Mouse (Mus musculus) right cerebral cortex, postnatal 10 days (tissue): Measurements from ENCODE around the gene Krt25.

Experiments used
- DNase-seq, 2 experiments: peaks; one replicate each; pipeline ENCODE4 v3.0.0; 2021; ENCODE audit warnings: low spot score in 2 of 2

The Krt25 gene

DNA sequence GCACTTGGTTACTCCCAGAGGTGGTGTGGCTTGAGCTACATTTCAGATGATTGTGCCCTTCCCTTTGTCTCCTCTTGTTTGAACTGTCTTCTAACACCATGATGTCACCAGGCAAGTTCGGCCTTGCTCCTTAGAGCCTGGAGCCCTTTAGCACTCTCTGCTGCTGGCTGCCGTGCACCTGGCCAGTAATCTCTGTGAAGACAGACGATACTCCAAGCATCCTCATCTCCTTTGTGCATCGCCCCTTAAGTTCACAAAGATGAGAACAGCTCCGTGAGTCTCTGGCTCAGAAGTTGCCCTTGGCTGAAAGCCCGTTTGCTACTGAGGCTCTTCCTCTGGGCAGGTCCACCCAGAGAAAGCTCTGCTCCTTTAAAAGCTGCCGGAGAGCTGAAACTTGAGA, 46.0 kb downstream of the Krt25 start:
- DNase-seq: no peak

DNA sequence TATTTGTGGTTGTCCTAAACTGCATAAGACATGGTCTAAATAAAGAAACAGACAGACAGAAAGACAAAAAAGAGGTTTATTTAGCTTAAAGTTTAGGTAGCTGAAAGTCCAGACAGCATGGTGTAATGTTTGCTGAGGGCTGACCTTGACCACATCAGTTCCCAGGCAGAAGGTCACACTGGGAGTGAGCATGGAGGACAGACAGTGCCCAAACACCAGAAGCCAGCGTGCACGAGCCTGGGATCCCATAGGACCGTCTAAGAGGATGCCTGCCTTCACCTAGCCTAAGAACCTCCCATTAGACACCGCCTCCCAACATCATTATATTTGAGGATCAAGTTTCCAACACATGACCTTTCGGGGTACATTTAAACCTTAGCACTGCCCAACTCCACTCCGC, 47.1 kb downstream of the Krt25 start:
- no peak for DNase-seq

DNA sequence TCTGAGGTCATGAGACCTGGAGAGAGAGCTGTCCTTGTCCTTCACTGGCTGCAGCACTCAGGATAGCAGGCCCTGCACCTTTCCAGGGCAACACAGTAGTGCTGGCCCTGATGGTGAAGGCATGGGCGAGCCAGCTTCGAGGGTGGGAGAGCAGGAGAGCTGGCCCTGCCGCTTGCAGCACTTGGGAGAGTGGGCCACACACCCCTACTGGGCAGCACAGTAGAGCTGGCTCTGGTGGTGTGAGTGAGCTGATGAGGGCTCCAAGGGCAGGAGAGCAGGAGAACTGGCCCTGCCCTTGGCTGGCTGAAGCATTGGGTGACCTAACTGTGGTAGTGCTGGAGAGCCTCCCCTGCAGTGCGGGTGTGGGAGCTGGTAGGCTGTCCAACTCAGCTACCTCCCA, 50.0 kb downstream of the Krt25 start:
- DNase-seq: no peak

DNA sequence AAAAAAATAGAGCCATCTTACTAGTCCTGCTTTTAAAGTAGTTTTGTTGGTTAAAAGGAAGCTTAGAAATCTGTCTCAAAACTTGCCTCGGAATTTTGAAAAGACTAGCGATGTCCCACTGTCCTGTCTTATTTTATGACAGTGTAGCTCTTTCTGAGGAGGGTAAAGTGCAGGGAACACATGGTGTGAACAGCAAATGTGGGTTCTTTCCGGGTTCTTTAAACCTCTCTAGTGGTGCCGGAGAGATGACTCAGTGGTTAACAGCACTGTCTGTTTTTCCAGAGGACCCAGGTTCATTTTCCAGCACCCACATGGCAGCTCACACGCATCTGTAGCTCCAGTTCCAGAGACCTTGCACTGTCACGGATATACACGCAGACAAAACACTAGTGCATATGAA, 53.6 kb downstream of the Krt25 start:
- no peak for DNase-seq

DNA sequence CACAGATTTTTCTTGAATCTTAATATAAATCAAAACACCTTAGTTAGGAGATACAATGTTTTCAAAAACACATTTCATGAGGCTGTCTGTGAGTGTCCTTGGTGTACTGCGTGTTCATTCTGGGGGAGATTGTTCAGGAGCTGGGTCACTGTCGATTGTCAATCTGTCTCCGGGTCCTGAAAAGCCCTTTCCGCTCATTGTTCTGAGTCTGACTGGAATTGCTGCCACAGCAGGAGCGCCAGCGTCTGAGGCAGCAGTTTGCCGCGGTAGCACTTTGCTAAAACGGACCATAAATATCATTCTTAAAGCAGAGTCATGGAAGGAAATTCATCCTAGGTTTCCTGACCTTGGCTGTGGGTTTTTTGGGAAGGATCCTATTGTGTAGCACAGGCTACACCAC, 57.0 kb downstream of the Krt25 start:
- no peak for DNase-seq
